Mouse (Mus musculus): ENCODE data around the gene B4galnt3. TPM values are rescaled to one million over a fixed set of nuclear protein-coding genes. Genes with fewer than 3 reads are reported as not detected.

B4galnt3 gene
- polyA plus RNA-seq, 1 experiment from 2014 or later, result 0.11 TPM

- no peaks in the 10 kb centered on the region for H3K36me3 ChIP-seq
- no peaks in the 10 kb centered on the region for H3K9me3 ChIP-seq (replicated peaks)
- 14% methylated on average over 24 of the region's 24 CpGs for WGBS
- peak overlapping the region; percentile 77 for H3K27ac ChIP-seq (replicated peaks)
- H3K4me1 ChIP-seq, result peaks cover 50% of the 10 kb centered on the region
- H3K27me3 ChIP-seq (ENCODE audit: low read depth, poor library complexity, severe bottlenecking), result peaks cover 29% of the 10 kb centered on the region
- H3K4me3 ChIP-seq, result peak overlapping the region; percentile 42
- DNase-seq (ENCODE audit: low spot score), result peak; percentile 60
These were observed 105.8 kb downstream of the B4galnt3 start for GRCm38 (mm10) chr6:120188376-120189235.

DNA sequence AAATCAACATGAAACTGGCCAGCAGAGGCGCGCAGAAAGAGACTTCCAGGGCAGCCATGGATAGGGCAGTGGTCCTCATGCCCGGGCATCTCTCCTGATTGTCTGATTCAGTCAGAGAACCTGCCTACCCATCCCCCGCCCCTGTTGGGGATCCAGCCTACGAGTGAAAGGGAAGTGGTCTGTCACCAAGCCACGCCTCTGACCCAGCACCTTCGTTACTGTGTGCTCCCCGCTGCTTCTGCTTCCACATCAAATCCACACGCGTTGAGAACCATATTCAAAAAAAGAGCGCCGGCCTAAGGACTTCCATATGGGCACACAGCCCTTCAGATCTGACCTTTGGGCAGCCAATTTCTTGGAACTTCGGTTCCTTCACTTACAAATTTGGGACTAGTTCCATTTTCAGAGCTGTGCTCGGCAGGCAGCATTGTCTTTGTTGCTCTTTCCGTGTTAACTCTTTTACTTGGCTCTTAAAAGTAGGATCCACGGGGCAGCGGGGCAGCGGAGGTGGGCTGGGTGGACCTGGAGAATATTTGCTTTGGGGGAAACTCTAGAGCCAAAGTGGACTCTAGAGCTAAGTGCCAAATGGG is 106.7 kb downstream of the B4galnt3 start:
- Histone ChIP-seq H3K36me3 (no peaks in the 10 kb centered on the region), H3K4me3 (peak overlapping the region; percentile 42), H3K27me3 (ENCODE audit: low read depth, poor library complexity, severe bottlenecking) (peaks cover 25% of the 10 kb centered on the region), H3K4me1 (peaks cover 45% of the 10 kb centered on the region), H3K9me3 (replicated peaks) (no peaks in the 10 kb centered on the region), H3K27ac (replicated peaks) (peak overlapping the region; percentile 77; the same call in 1 of the 2 replicates)
- WGBS, result 8% methylated on average over 18 of the region's 18 CpGs
- peak; percentile 53 for DNase-seq (ENCODE audit: low spot score)

DNA sequence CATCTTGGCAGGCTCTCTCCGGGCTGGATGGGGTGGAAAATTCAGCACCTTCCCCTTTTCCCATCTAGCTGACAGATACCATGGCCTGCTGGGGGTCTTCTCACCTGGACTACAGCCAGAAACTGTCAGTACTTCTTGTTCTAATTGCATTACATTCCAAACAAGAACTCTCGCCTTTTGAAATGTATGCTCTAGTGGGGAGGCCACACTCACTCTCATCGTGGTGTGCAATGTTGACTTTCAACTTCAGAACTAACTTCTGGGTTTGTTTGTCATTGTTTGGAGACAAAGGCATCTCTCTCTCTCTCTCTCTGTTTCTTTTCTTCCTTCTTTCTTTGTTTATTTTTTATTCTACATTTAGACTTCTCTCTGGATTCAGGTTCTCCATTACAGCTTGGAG is 107.8 kb downstream of the B4galnt3 start:
- H3K27ac ChIP-seq (replicated peaks), result no peak overlapping the region
- peaks cover 34% of the 10 kb centered on the region for H3K4me1 ChIP-seq
- WGBS, result 79% methylated on average over 3 of the region's 3 CpGs
- no peak overlapping the region for H3K4me3 ChIP-seq
- DNase-seq (ENCODE audit: low spot score), result no peak
- H3K27me3 ChIP-seq (ENCODE audit: low read depth, poor library complexity, severe bottlenecking), result peaks cover 25% of the 10 kb centered on the region
- no peaks in the 10 kb centered on the region for H3K9me3 ChIP-seq (replicated peaks)
- H3K36me3 ChIP-seq, result no peaks in the 10 kb centered on the region

GRCm38 (mm10) chr6:120185756-120186155 is 108.6 kb downstream of the B4galnt3 start:
- Histone ChIP-seq H3K27me3 (ENCODE audit: low read depth, poor library complexity, severe bottlenecking) (peaks cover 25% of the 10 kb centered on the region), H3K4me3 (no peak overlapping the region), H3K4me1 (peaks cover 28% of the 10 kb centered on the region), H3K36me3 (no peaks in the 10 kb centered on the region), H3K27ac (replicated peaks) (no peak overlapping the region; the same call in 1 of the 2 replicates), H3K9me3 (replicated peaks) (no peaks in the 10 kb centered on the region)
- WGBS, result 57% methylated on average over 7 of the region's 7 CpGs
- DNase-seq (ENCODE audit: low spot score), result no peak

- Histone ChIP-seq H3K4me1 (peaks cover 28% of the 10 kb centered on the region), H3K27ac (replicated peaks) (no peak overlapping the region; the same call in 1 of the 2 replicates), H3K9me3 (replicated peaks) (no peaks in the 10 kb centered on the region), H3K4me3 (no peak overlapping the region), H3K27me3 (ENCODE audit: low read depth, poor library complexity, severe bottlenecking) (peaks cover 25% of the 10 kb centered on the region), H3K36me3 (no peaks in the 10 kb centered on the region)
- no peak for DNase-seq (ENCODE audit: low spot score)
- WGBS, result 91% methylated on average over 12 of the region's 12 CpGs
These were observed 109.2 kb downstream of the B4galnt3 start for GRCm38 (mm10) chr6:120185012-120185730.

DNA sequence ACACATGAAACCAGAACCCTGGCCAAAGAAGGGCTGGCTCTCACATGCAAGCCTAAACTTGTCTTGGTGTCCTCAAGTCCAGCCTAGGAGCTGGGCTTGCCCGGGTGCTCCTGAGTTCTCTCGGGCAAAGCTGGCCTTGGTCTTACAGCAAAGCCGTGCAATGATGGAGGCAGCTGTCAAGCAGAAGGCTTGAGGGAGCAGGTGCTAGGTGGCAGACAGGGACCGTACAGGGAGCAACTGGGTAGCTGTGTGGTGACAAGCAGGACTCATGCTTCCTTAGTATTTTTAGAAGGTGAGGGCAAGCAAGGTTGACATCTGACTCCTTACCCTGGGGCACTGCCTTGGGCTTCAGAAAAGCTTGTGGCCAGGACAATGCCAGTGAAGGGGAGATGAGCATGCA is 110.6 kb downstream of the B4galnt3 start:
- Histone ChIP-seq H3K4me3 (no peak overlapping the region), H3K4me1 (peaks cover 22% of the 10 kb centered on the region), H3K27me3 (ENCODE audit: low read depth, poor library complexity, severe bottlenecking) (peaks cover 16% of the 10 kb centered on the region), H3K9me3 (replicated peaks) (no peaks in the 10 kb centered on the region), H3K27ac (replicated peaks) (no peak overlapping the region), H3K36me3 (no peaks in the 10 kb centered on the region)
- 96% methylated on average over 4 of the region's 4 CpGs for WGBS
- no peak for DNase-seq (ENCODE audit: low spot score)

DNA sequence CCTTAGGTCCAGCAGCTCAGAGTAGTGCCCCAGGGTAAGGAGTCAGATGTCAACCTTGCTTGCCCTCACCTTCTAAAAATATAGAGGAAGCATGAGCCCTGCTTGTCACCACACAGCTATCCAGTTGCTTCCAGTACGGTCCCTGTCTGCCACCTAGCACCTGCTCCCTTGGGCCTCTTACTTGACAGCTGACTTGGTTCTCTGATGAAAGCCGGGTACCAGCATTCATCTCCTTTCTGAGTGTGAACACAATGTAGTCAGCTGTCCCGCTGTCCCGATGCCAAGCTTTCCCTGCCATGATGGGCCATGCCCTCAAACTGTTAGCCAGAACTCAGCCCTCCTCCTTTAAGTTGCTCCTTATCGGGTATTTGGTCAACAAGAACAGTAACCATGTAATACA is 112.2 kb downstream of the B4galnt3 start:
- Histone ChIP-seq H3K4me1 (peaks cover 6% of the 10 kb centered on the region), H3K27ac (replicated peaks) (no peak overlapping the region), H3K36me3 (no peaks in the 10 kb centered on the region), H3K27me3 (ENCODE audit: low read depth, poor library complexity, severe bottlenecking) (peaks cover 4% of the 10 kb centered on the region; the same call in 1 of the 2 replicates), H3K4me3 (no peak overlapping the region), H3K9me3 (replicated peaks) (no peaks in the 10 kb centered on the region)
- DNase-seq (ENCODE audit: low spot score), result no peak
- 94% methylated on average over 5 of the region's 5 CpGs for WGBS

DNA sequence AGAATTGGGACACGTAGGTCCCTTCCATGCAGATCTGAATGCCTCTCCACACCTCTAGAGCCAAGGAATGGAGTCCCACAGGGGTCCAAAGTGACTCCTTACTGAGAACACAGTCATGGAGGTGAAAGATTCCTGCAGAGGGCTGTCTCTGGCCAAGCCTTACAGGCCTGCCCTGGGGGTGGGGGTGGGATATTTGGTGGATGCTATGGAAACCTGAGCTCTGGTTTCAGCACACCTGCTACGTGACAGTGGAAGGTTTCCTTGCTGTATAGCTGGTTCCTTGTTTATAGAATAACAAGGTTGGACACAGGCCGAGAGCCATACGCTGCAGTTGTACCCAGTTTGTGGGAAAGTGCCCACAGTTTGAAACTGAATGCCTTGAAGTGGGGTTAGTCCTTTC is 113.9 kb downstream of the B4galnt3 start:
- no peaks in the 10 kb centered on the region; the same call in 1 of the 2 replicates for H3K4me1 ChIP-seq
- H3K36me3 ChIP-seq, result no peaks in the 10 kb centered on the region
- WGBS, result 71% methylated on average over 4 of the region's 4 CpGs
- DNase-seq (ENCODE audit: low spot score), result no peak
- H3K4me3 ChIP-seq, result no peak overlapping the region
- H3K9me3 ChIP-seq (replicated peaks), result no peaks in the 10 kb centered on the region
- no peak overlapping the region for H3K27ac ChIP-seq (replicated peaks)
- H3K27me3 ChIP-seq (ENCODE audit: low read depth, poor library complexity, severe bottlenecking), result no peaks in the 10 kb centered on the region

DNA sequence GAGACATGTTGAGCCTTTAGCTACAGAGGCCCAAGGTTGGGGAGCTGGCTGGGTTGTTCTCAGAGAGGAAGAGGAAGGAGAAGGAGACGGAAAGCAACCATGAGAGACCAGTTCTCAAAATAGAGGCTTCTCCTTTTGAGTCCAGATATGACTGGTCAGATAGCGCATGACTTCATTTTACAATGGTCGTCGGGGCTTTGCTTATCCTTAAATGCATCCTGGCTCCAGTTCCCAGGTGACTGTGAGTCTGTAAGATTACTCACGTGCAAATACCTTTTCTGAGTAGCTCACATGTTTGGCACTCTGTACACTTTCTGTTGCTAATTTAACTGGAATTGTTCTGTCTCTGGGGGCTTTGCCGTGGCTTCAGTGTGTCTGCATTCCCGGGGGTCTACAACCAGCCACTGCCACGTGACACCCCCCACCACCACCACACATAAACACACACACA is 114.6 kb downstream of the B4galnt3 start:
- Histone ChIP-seq H3K27me3 (ENCODE audit: low read depth, poor library complexity, severe bottlenecking) (no peaks in the 10 kb centered on the region), H3K4me1 (peaks cover 2% of the 10 kb centered on the region; the same call in 1 of the 2 replicates), H3K27ac (replicated peaks) (no peak overlapping the region), H3K9me3 (replicated peaks) (no peaks in the 10 kb centered on the region), H3K36me3 (no peaks in the 10 kb centered on the region), H3K4me3 (no peak overlapping the region)
- WGBS, result 87% methylated on average over 8 of the region's 8 CpGs
- DNase-seq (ENCODE audit: low spot score), result no peak

DNA sequence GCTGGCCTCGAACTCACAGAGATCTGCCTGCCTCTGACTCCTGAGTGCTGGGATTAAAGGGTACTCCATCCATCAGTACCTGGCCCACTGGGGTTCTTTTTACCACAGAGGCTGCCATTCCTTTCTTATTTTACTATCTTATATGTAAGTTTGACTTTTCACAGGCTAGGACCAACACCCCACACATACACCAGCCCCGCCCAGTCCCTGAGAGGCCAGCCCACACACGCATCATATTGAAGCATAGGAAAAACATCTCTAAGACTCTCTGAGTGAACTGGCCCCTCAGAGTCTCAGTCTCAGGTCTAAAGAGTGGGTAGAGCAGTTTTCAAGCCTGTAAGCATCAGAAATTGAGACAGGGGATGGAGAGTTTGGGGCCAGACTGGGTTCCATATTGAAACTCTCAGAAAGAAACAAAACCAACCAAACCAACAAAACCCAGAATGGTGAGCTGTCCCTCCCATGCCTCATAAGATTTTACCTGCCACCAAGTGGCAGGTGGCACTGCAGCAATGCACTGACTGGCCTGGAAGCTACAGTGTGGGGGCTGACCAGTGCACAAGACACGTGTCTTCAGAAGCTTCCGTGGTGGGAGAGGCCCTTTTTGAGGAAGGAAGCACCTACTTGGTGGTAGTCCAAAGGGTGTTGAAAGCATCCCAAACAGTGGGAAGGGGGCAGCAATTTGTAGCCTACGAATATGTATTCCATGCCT is 115.2 kb downstream of the B4galnt3 start:
- WGBS, result 88% methylated on average over 6 of the region's 6 CpGs
- no peak overlapping the region for H3K4me3 ChIP-seq
- no peaks in the 10 kb centered on the region for H3K27me3 ChIP-seq (ENCODE audit: low read depth, poor library complexity, severe bottlenecking)
- H3K4me1 ChIP-seq, result peaks cover 2% of the 10 kb centered on the region; the same call in 1 of the 2 replicates
- no peaks in the 10 kb centered on the region for H3K9me3 ChIP-seq (replicated peaks)
- no peak for DNase-seq (ENCODE audit: low spot score)
- no peaks in the 10 kb centered on the region for H3K36me3 ChIP-seq
- H3K27ac ChIP-seq (replicated peaks), result no peak overlapping the region

DNA sequence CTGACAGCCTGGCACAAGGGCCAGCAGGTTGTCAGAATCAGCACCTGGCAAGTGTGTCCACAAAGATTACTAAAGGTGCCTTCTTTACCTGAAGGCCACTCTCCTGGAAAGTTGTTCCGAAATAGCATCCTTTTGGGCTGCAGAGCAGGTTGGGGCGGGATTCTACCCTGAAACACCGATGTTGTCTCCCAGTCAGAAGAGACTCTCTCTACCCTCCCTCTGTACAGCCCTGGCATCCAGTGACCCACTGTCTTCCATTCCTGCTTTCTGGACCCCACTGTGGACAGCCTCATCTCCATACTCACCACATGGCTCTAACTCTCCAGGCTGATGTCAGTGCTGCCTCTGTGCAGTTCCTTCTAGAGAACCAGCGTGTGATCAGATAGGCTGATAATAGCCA is 118.7 kb downstream of the B4galnt3 start:
- no peak for DNase-seq (ENCODE audit: low spot score)
- H3K27ac ChIP-seq (replicated peaks), result no peak overlapping the region
- H3K4me1 ChIP-seq, result peaks cover 2% of the 10 kb centered on the region; the same call in 1 of the 2 replicates
- 96% methylated on average over 4 of the region's 4 CpGs for WGBS
- no peaks in the 10 kb centered on the region for H3K36me3 ChIP-seq
- H3K27me3 ChIP-seq (ENCODE audit: low read depth, poor library complexity, severe bottlenecking), result no peaks in the 10 kb centered on the region
- no peaks in the 10 kb centered on the region for H3K9me3 ChIP-seq (replicated peaks)
- no peak overlapping the region for H3K4me3 ChIP-seq

DNA sequence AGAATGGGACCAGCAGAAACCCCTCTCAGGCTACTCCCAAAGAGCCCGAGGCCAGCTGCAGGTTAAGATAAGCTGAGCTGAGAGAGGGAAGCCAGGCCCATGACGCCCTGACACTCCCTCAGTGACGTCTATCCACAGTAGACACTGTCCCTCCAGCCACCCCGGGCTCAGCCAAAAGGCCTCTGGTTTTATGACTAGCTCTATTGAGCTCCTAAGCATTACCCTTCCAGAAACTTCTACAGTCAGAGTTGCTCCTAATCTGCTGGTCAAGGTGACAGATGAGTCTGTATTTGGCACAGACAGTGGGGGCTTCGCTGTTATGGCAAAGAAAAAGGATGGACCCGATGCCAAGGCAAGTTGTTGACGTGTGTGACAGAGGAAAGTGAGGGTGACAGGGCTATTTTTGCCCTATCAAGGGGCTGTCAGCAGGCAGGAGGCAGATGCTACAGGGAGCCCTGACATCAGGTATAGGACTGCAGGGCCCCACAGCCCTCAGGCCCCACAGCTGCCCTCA is 119.7 kb downstream of the B4galnt3 start:
- Histone ChIP-seq H3K27ac (replicated peaks) (peak overlapping the region; percentile 49), H3K4me3 (no peak overlapping the region)
- WGBS, result 78% methylated on average over 7 of the region's 7 CpGs

More for the DNA sequence above, 119.7 kb downstream of the B4galnt3 start:
- Histone ChIP-seq H3K4me1 (0 out of 2 replicates have a peak, but pooled peaks cover 2% of the 10 kb centered on the region), H3K27me3 (ENCODE audit: low read depth, poor library complexity, severe bottlenecking) (no peaks in the 10 kb centered on the region), H3K36me3 (no peaks in the 10 kb centered on the region), H3K9me3 (replicated peaks) (no peaks in the 10 kb centered on the region)
- DNase-seq (ENCODE audit: low spot score), result no peak

Measured in midbrain, embryonic 10.5 days (tissue).